Comparison of ENCODE assay signal across 8 mouse cellular contexts in genomic region chr17:24469910-24470602, GRCm38 (mm10). TPM values are rescaled to one million over a fixed set of nuclear protein-coding genes. Genes with fewer than 3 reads are reported as not detected.
DNase-seq lines count a peak whose midpoint lies in the region; ATAC-seq and TF ChIP-seq lines count a peak whose summit lies in the region.

TSS of gene E4f1 (minus strand) at chr17:24470313.
TSS of gene Pgp (plus strand) at chr17:24470392.

- peak within 1 kb of the TSS; percentile 82 for H3K27ac ChIP-seq in embryonic facial prominence, embryonic 13.5 days
- H3K27ac ChIP-seq in kidney, adult 2 months (ENCODE audit: insufficient read depth, low read depth, low read length): peak within 1 kb of the TSS; percentile 80
- peak within 1 kb of the TSS; percentile 78 for H3K27ac ChIP-seq in limb, embryonic 12.5 days
- H3K27ac ChIP-seq in midbrain, embryonic 15.5 days: peak within 1 kb of the TSS; percentile 81
- peak within 1 kb of the TSS; percentile 96 for H3K27ac ChIP-seq in spleen, adult 2 months (ENCODE audit: insufficient read depth, low read length)

- H3K4me1 ChIP-seq in embryonic facial prominence, embryonic 13.5 days: peaks cover 40% of the 10 kb centered on the region
- peaks cover 16% of the 10 kb centered on the region for H3K4me1 ChIP-seq in kidney, adult 2 months (ENCODE audit: control insufficient read depth, insufficient read depth, low read length)
- peaks cover 35% of the 10 kb centered on the region for H3K4me1 ChIP-seq in limb, embryonic 12.5 days (replicated peaks)
- H3K4me1 ChIP-seq in midbrain, embryonic 15.5 days: peaks cover 24% of the 10 kb centered on the region
- H3K4me1 ChIP-seq in spleen, adult 2 months (ENCODE audit: control insufficient read depth, insufficient read depth, insufficient read length): peaks cover 12% of the 10 kb centered on the region

- H3K4me2 ChIP-seq in embryonic facial prominence, embryonic 13.5 days: peak within 1 kb of the TSS; percentile 99
- H3K4me2 ChIP-seq in limb, embryonic 12.5 days: peak within 1 kb of the TSS; percentile 98
- H3K4me2 ChIP-seq in midbrain, embryonic 15.5 days: peak within 1 kb of the TSS; percentile 99

- peak; percentile 100 for DNase-seq in 3134 (ENCODE audit: extremely low read depth, insufficient read length, low spot score)
- DNase-seq in adrenal gland, postnatal 36 days: peak; percentile 99
- peak; percentile 99 for DNase-seq in heart, adult 18-20 months
- peak; percentile 99 for DNase-seq in kidney, adult 2 months
- peak; percentile 94 to 97 for DNase-seq in spleen, adult 2 months (ENCODE audit: low read depth in 1 of 2, low spot score in 2 of 2)

- peak; percentile 30 for TF ChIP-seq POLR2A in kidney, adult 2 months (IDR thresholded peaks at IDR 0.05; ENCODE audit: low read depth, low read length)
- peak; percentile 63 for TF ChIP-seq POLR2A in spleen, adult 2 months (IDR thresholded peaks at IDR 0.05; ENCODE audit: low read depth, low read length)

- WGBS in embryonic facial prominence, embryonic 13.5 days: under 1% methylated on average over 75 of the region's 75 CpGs
- WGBS in kidney, adult 2 months: under 1% methylated on average over 71 of the region's 75 CpGs
- under 1% methylated on average over 57 of the region's 75 CpGs for WGBS in limb, embryonic 12.5 days
- WGBS in midbrain, embryonic 15.5 days: under 1% methylated on average over 70 of the region's 75 CpGs
- WGBS in spleen, adult 2 months: under 1% methylated on average over 62 of the region's 75 CpGs

- peak within 1 kb of the TSS; percentile 86 for H3K4me3 ChIP-seq in embryonic facial prominence, embryonic 13.5 days
- H3K4me3 ChIP-seq in kidney, adult 2 months (ENCODE audit: insufficient read depth, low read depth, low read length): peak within 1 kb of the TSS; percentile 70
- H3K4me3 ChIP-seq in limb, embryonic 12.5 days (replicated peaks): peak within 1 kb of the TSS; percentile 87
- H3K4me3 ChIP-seq in midbrain, embryonic 15.5 days: peak within 1 kb of the TSS; percentile 67
- peak within 1 kb of the TSS; percentile 93 for H3K4me3 ChIP-seq in spleen, adult 2 months (ENCODE audit: extremely low read depth, insufficient read depth, insufficient read length)

- no peaks in the 10 kb centered on the region for H3K27me3 ChIP-seq in embryonic facial prominence, embryonic 13.5 days
- no peaks in the 10 kb centered on the region for H3K27me3 ChIP-seq in kidney, adult 2 months (replicated peaks; ENCODE audit: control insufficient read depth, insufficient read depth, low read length)
- no peaks in the 10 kb centered on the region for H3K27me3 ChIP-seq in limb, embryonic 12.5 days
- no peaks in the 10 kb centered on the region for H3K27me3 ChIP-seq in midbrain, embryonic 15.5 days (replicated peaks)
- H3K27me3 ChIP-seq in spleen, adult 2 months (ENCODE audit: control insufficient read depth, insufficient read depth, low read length): no peaks in the 10 kb centered on the region

- peaks cover 19% of the 10 kb centered on the region for H3K36me3 ChIP-seq in embryonic facial prominence, embryonic 13.5 days
- H3K36me3 ChIP-seq in kidney, adult 2 months (ENCODE audit: control insufficient read depth, insufficient read depth, low read length): no peaks in the 10 kb centered on the region
- peaks cover 27% of the 10 kb centered on the region for H3K36me3 ChIP-seq in limb, embryonic 12.5 days
- H3K36me3 ChIP-seq in midbrain, embryonic 15.5 days (replicated peaks): 0 out of 2 replicates have a peak, but pooled peaks cover 2% of the 10 kb centered on the region
- peaks cover under 1% of the 10 kb centered on the region; the same call in 1 of the 2 replicates for H3K36me3 ChIP-seq in spleen, adult 2 months (ENCODE audit: control insufficient read depth, insufficient read depth, low read length)

- no peaks in the 10 kb centered on the region for H3K9me3 ChIP-seq in embryonic facial prominence, embryonic 13.5 days
- no peaks in the 10 kb centered on the region for H3K9me3 ChIP-seq in limb, embryonic 12.5 days
- H3K9me3 ChIP-seq in midbrain, embryonic 15.5 days: no peaks in the 10 kb centered on the region

- no peak for TF ChIP-seq CTCF in kidney, adult 2 months (conservative IDR thresholded peaks at IDR 0.05; ENCODE audit: insufficient read depth, insufficient read length, low read depth, low read length)
- TF ChIP-seq CTCF in spleen, adult 2 months (IDR thresholded peaks at IDR 0.05; ENCODE audit: extremely low read depth, insufficient read depth, insufficient read length, insufficient replicate concordance): no peak

- peak; percentile 96 for ATAC-seq in embryonic facial prominence, embryonic 13.5 days (ENCODE audit: insufficient number of reproducible peaks, insufficient read depth, low FRiP score, low TSS enrichment, low read depth)
- ATAC-seq in limb, embryonic 12.5 days (ENCODE audit: insufficient number of reproducible peaks, insufficient read depth, low FRiP score, low TSS enrichment, low read depth): peak; percentile 97
- ATAC-seq in midbrain, embryonic 15.5 days (replicated peaks): peak; percentile 98

- H3K9ac ChIP-seq in embryonic facial prominence, embryonic 13.5 days: peak within 1 kb of the TSS; percentile 91
- peak within 1 kb of the TSS; percentile 87 for H3K9ac ChIP-seq in limb, embryonic 12.5 days (replicated peaks)
- H3K9ac ChIP-seq in midbrain, embryonic 15.5 days: peak within 1 kb of the TSS; percentile 62

RNA-seq across cellular contexts. Expression of gene E4f1, which starts in this region (rescaled TPM):
- 10 to 100 TPM; 16.8 to 20.2 TPM for total RNA-seq in adrenal gland, postnatal 36 days (2021)
- polyA plus RNA-seq in embryonic facial prominence, embryonic 13.5 days (2015; fragmentation: Nextera tagmentation; extraction: Ambion mirVana): 44.4 and 46.4 TPM in 2 replicates
- 10 to 100 TPM in 1 of 2 experiments, 1 to 10 TPM in 1; 9.8 to 10.1 TPM for total RNA-seq in heart, adult 18-20 months (2021)
- polyA plus RNA-seq in kidney, adult 2 months (2012; rRNA removed): 63.7 and 72.8 TPM in 2 replicates
- polyA plus RNA-seq in limb, embryonic 12.5 days (2016; fragmentation: Nextera tagmentation; extraction: Ambion mirVana): 37.2 and 45.6 TPM in 2 replicates
- 53.1 and 55.6 TPM in 2 replicates for polyA plus RNA-seq in midbrain, embryonic 15.5 days (2015; fragmentation: Nextera tagmentation; extraction: Ambion mirVana)
- 95.9 and 110 TPM in 2 replicates for polyA plus RNA-seq in spleen, adult 2 months (2012; rRNA removed)

RNA-seq across cellular contexts. Expression of gene Pgp, which starts in this region (rescaled TPM):
- 10 to 100 TPM; 85.9 to 94.4 TPM for total RNA-seq in adrenal gland, postnatal 36 days (2021)
- polyA plus RNA-seq in embryonic facial prominence, embryonic 13.5 days (2015; fragmentation: Nextera tagmentation; extraction: Ambion mirVana): 47.4 and 48.7 TPM in 2 replicates
- 10 to 100 TPM; 40.1 to 43.5 TPM for total RNA-seq in heart, adult 18-20 months (2021)
- 38.7 and 46.5 TPM in 2 replicates for polyA plus RNA-seq in kidney, adult 2 months (2012; rRNA removed)
- 54.9 and 56.6 TPM in 2 replicates for polyA plus RNA-seq in limb, embryonic 12.5 days (2016; fragmentation: Nextera tagmentation; extraction: Ambion mirVana)
- 63.7 and 67.1 TPM in 2 replicates for polyA plus RNA-seq in midbrain, embryonic 15.5 days (2015; fragmentation: Nextera tagmentation; extraction: Ambion mirVana)
- 31.6 and 51.3 TPM in 2 replicates for polyA plus RNA-seq in spleen, adult 2 months (2012; rRNA removed)

Comparison
In these comparisons a context has a peak if more than half of its experiments do, and no peak if none do; other contexts are left out.
1. Peak in every context shown above with its lines: DNase-seq, ATAC-seq, H3K4me3 ChIP-seq and H3K27ac ChIP-seq.